ENCODE assay signal across 12 mouse cellular contexts in the genomic region with DNA sequence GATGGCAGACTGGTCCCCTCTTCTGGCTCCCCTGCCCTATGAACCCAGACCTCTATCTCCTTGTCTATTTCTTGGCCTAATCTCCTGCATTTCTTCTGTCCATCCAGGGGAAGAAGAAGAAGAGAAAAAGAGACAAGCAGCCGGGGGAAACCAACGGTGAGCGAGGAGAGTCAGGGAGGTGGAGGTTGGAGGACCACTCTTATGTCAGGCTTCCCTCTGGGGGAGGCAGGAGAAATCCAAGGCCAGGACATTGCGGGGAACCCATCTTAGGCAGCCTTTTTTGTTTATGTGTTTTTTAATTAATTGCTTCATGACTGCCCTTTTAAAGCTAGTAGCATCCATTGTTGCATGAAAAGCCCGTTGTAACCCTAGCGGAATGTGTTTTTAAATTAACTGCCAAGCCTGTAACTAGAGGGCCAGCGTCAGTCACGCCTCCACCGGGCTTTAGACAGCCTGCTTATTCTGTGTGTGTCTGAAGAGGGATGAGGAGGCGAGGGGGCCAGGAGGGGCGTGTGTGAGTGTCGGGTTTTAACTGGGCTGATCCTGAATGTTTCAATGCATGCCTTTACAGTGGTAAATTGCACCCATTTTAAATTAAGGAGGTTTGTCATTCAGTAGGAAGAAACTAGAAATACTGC.
DNase-seq lines count a peak whose midpoint lies in the region; ATAC-seq and TF ChIP-seq lines count a peak whose summit lies in the region.
"Had no signal": no experiment of that assay in that cellular context is flagged by ENCODE, and none has a peak within 500 bp of the region (broad histone marks: within the 10 kb centered on the region; RNA-seq: fewer than 3 reads in every experiment).

No protein-coding gene starts in this region.

- peaks cover 14% of the 10 kb centered on the region for H3K4me1 ChIP-seq in kidney, embryonic 16.5 days (ENCODE audit: insufficient read depth, low read length)
- no peaks in the 10 kb centered on the region for H3K4me1 ChIP-seq in hindbrain, postnatal 0 days (ENCODE audit: insufficient read depth, low read length)
- peaks cover 28% of the 10 kb centered on the region for H3K4me1 ChIP-seq in midbrain, embryonic 12.5 days

- H3K27ac ChIP-seq in kidney, embryonic 16.5 days (ENCODE audit: low read length) = peak overlapping the region; percentile 57; the same call in 1 of the 2 replicates
- no peak overlapping the region for H3K27ac ChIP-seq in hindbrain, postnatal 0 days
- peak overlapping the region; percentile 69 for H3K27ac ChIP-seq in midbrain, embryonic 12.5 days (replicated peaks)

- no peaks in the 10 kb centered on the region for H3K9me3 ChIP-seq in kidney, embryonic 16.5 days (ENCODE audit: low read length)
- H3K9me3 ChIP-seq in hindbrain, postnatal 0 days (ENCODE audit: low read length) = no peaks in the 10 kb centered on the region
- H3K9me3 ChIP-seq in midbrain, embryonic 12.5 days = no peaks in the 10 kb centered on the region

- no peak for DNase-seq in kidney, adult 11 months
- DNase-seq in embryo, embryonic 10.5 days (ENCODE audit: low spot score) = peak; percentile 80
- peak; percentile 48 for DNase-seq in hindbrain, postnatal 0 days (ENCODE audit: low spot score)
- DNase-seq in layer of hippocampus, adult 9-10 months (ENCODE audit: low spot score) = no peak
- DNase-seq in urinary bladder, adult 18-20 months (ENCODE audit: low spot score in 2 of 2) = no peak
- no peak for DNase-seq in heart, adult 8-10 months (ENCODE audit: low spot score)
- DNase-seq: cerebellum, adult 2 months; right cerebral cortex, postnatal 4 days had no signal

- peak; percentile 3; the same call in 1 of the 2 replicates for TF ChIP-seq CTCF in hindbrain, postnatal 0 days (IDR thresholded peaks at IDR 0.05; ENCODE audit: low read depth)

- no peak overlapping the region for H3K9ac ChIP-seq in kidney, embryonic 16.5 days (replicated peaks; ENCODE audit: low read length)
- no peak overlapping the region for H3K9ac ChIP-seq in hindbrain, postnatal 0 days (replicated peaks; ENCODE audit: low read length)
- H3K9ac ChIP-seq in midbrain, embryonic 12.5 days (replicated peaks) = no peak overlapping the region

- peaks cover 41% of the 10 kb centered on the region for H3K36me3 ChIP-seq in kidney, embryonic 16.5 days (ENCODE audit: insufficient read depth, low read length)
- no peaks in the 10 kb centered on the region; the same call in 1 of the 2 replicates for H3K36me3 ChIP-seq in hindbrain, postnatal 0 days (ENCODE audit: insufficient read depth, low read length)
- peaks cover 51% of the 10 kb centered on the region for H3K36me3 ChIP-seq in midbrain, embryonic 12.5 days

- no peak overlapping the region for H3K4me2 ChIP-seq in kidney, embryonic 16.5 days (replicated peaks; ENCODE audit: low read depth, low read length)
- H3K4me2 ChIP-seq in hindbrain, postnatal 0 days (ENCODE audit: low read depth, low read length) = no peak overlapping the region
- H3K4me2 ChIP-seq in midbrain, embryonic 12.5 days (replicated peaks) = no peak overlapping the region

- H3K4me3 ChIP-seq in kidney, embryonic 16.5 days (ENCODE audit: low read length) = no peak overlapping the region
- no peak overlapping the region for H3K4me3 ChIP-seq in hindbrain, postnatal 0 days (ENCODE audit: low read length)
- H3K4me3 ChIP-seq in midbrain, embryonic 12.5 days = no peak overlapping the region

- H3K27me3 ChIP-seq in kidney, embryonic 16.5 days (ENCODE audit: insufficient read depth, low read length) = no peaks in the 10 kb centered on the region
- H3K27me3 ChIP-seq in hindbrain, postnatal 0 days (ENCODE audit: insufficient read depth, low read length) = no peaks in the 10 kb centered on the region
- peaks cover 3% of the 10 kb centered on the region; the same call in 1 of the 2 replicates for H3K27me3 ChIP-seq in midbrain, embryonic 12.5 days

- peak; percentile 78; the same call in 1 of the 2 replicates for ATAC-seq in kidney, embryonic 16.5 days (ENCODE audit: low FRiP score, low TSS enrichment)
- ATAC-seq in hindbrain, postnatal 0 days = peak; percentile 77; the same call in 1 of the 2 replicates
- peak; percentile 73 for ATAC-seq in midbrain, embryonic 12.5 days (ENCODE audit: low FRiP score, low read depth)
- ATAC-seq: activated CD4-positive, CD25-positive, alpha-beta regulatory T cell, adult 4 months; CD4-positive, CD25-positive, alpha-beta regulatory T cell, adult 4 months had no signal

- 15% methylated on average over 12 of the region's 12 CpGs for WGBS in kidney, embryonic 16.5 days
- 19% methylated on average over 12 of the region's 12 CpGs for WGBS in hindbrain, postnatal 0 days
- 17% methylated on average over 12 of the region's 12 CpGs for WGBS in midbrain, embryonic 12.5 days

Comparison
In these comparisons a context has a peak if more than half of its experiments do, and no peak if none do; other contexts are left out.
1. DNase-seq: peak in embryo, embryonic 10.5 days (single experiment) and hindbrain, postnatal 0 days (single experiment); none in kidney, adult 11 months (single experiment), layer of hippocampus, adult 9-10 months (single experiment), urinary bladder, adult 18-20 months (0 of 2) and heart, adult 8-10 months (single experiment).
2. Peak in every context shown above with its lines, with median percentiles within 50 percentile points of each other: ATAC-seq.